10 mouse cellular contexts compared by ENCODE assay signal in genomic region chr16:34901611-34902293, GRCm38 (mm10).
DNase-seq lines count a peak whose midpoint lies in the region; ATAC-seq lines count a peak whose summit lies in the region.
"Had no signal": no experiment of that assay in that cellular context is flagged by ENCODE, and none has a peak within 500 bp of the region (broad histone marks: within the 10 kb centered on the region; RNA-seq: fewer than 3 reads in every experiment).

No protein-coding gene starts in this region.

- H3K9ac ChIP-seq in lung, embryonic 15.5 days: no peak overlapping the region
- peak overlapping the region; percentile 18; the same call in 1 of the 2 replicates for H3K9ac ChIP-seq in heart, embryonic 16.5 days (ENCODE audit: low read length)
- H3K9ac ChIP-seq in stomach, embryonic 15.5 days: no peak overlapping the region
- H3K9ac ChIP-seq: limb, embryonic 13.5 days; neural tube, embryonic 12.5 days had no signal

- intact Hi-C loops in heart, postnatal 25 days (cut with DNase I): loop anchor here (1.0 to 2.0 kb wide), 2 partner anchors 19 to 67 kb away; no protein-coding TSS in a partner anchor

- no peak overlapping the region for H3K4me3 ChIP-seq in lung, embryonic 15.5 days
- H3K4me3 ChIP-seq in heart, embryonic 16.5 days (ENCODE audit: low read length): no peak overlapping the region
- H3K4me3 ChIP-seq in stomach, embryonic 15.5 days (replicated peaks): no peak overlapping the region
- H3K4me3 ChIP-seq: limb, embryonic 13.5 days; neural tube, embryonic 12.5 days had no signal

- DNase-seq in heart, adult 18-20 months: peak; percentile 35 to 44
- no peak for DNase-seq in heart, postnatal 25 days (ENCODE audit: low spot score)
- DNase-seq in lung, adult 18-20 months: no peak
- DNase-seq in right cerebral cortex, adult 2 months (ENCODE audit: low spot score in 2 of 2): no peak

- no peak for ATAC-seq in lung, embryonic 15.5 days (ENCODE audit: borderline replicate concordance, extremely low read depth, low FRiP score, low TSS enrichment)
- ATAC-seq in heart, embryonic 16.5 days (replicated peaks; ENCODE audit: extremely low read depth, insufficient read depth, low FRiP score): peak; percentile 33
- ATAC-seq in stomach, embryonic 15.5 days (ENCODE audit: insufficient read depth, low FRiP score, low read depth): peak; percentile 57
- ATAC-seq: activated CD4-positive, CD25-positive, alpha-beta regulatory T cell, adult 4 months had no signal

- H3K36me3 ChIP-seq in lung, embryonic 15.5 days: no peaks in the 10 kb centered on the region
- H3K36me3 ChIP-seq in heart, embryonic 16.5 days (ENCODE audit: control insufficient read depth, insufficient read depth): no peaks in the 10 kb centered on the region
- H3K36me3 ChIP-seq in stomach, embryonic 15.5 days: no peaks in the 10 kb centered on the region
- H3K36me3 ChIP-seq: limb, embryonic 13.5 days; neural tube, embryonic 12.5 days had no signal

- no peak overlapping the region for H3K4me2 ChIP-seq in lung, embryonic 15.5 days
- no peak overlapping the region for H3K4me2 ChIP-seq in heart, embryonic 16.5 days (ENCODE audit: low read depth, low read length)
- no peak overlapping the region for H3K4me2 ChIP-seq in stomach, embryonic 15.5 days
- H3K4me2 ChIP-seq: limb, embryonic 13.5 days; neural tube, embryonic 12.5 days had no signal

- H3K27me3 ChIP-seq in lung, embryonic 15.5 days: no peaks in the 10 kb centered on the region
- H3K27me3 ChIP-seq in heart, embryonic 16.5 days (ENCODE audit: control insufficient read depth, insufficient read depth, low read length): no peaks in the 10 kb centered on the region; the same call in 1 of the 2 replicates
- no peaks in the 10 kb centered on the region for H3K27me3 ChIP-seq in stomach, embryonic 15.5 days (replicated peaks)
- H3K27me3 ChIP-seq: neural tube, embryonic 12.5 days had no signal

- 69% methylated on average over 7 of the region's 7 CpGs for WGBS in lung, embryonic 15.5 days
- 60% methylated on average over 7 of the region's 7 CpGs for WGBS in heart, embryonic 16.5 days
- 70% methylated on average over 7 of the region's 7 CpGs for WGBS in stomach, embryonic 15.5 days

- peaks cover 54% of the 10 kb centered on the region for H3K4me1 ChIP-seq in lung, embryonic 15.5 days
- peaks cover 20% of the 10 kb centered on the region for H3K4me1 ChIP-seq in heart, embryonic 16.5 days (ENCODE audit: control insufficient read depth, insufficient read depth, low read length)
- H3K4me1 ChIP-seq in stomach, embryonic 15.5 days: peaks cover 18% of the 10 kb centered on the region

- H3K9me3 ChIP-seq in lung, embryonic 15.5 days: no peaks in the 10 kb centered on the region
- no peaks in the 10 kb centered on the region for H3K9me3 ChIP-seq in heart, embryonic 16.5 days (replicated peaks; ENCODE audit: control insufficient read depth, low read length)
- H3K9me3 ChIP-seq in stomach, embryonic 15.5 days: no peaks in the 10 kb centered on the region
- H3K9me3 ChIP-seq: limb, embryonic 13.5 days; neural tube, embryonic 12.5 days had no signal

- peak overlapping the region; percentile 47 for H3K27ac ChIP-seq in lung, embryonic 15.5 days
- peak overlapping the region; percentile 67 for H3K27ac ChIP-seq in heart, embryonic 16.5 days (ENCODE audit: low read length)
- H3K27ac ChIP-seq in stomach, embryonic 15.5 days: peak overlapping the region; percentile 48; the same call in 1 of the 2 replicates
- H3K27ac ChIP-seq: limb, embryonic 13.5 days; neural tube, embryonic 12.5 days had no signal

Comparison
In these comparisons a context has a peak if more than half of its experiments do, and no peak if none do; other contexts are left out.
1. DNase-seq: peak in heart, adult 18-20 months (2 of 2); none in heart, postnatal 25 days (single experiment), lung, adult 18-20 months (0 of 2) and right cerebral cortex, adult 2 months (0 of 2).
2. Peak in every context shown above with its lines, with median percentiles within 50 percentile points of each other: H3K27ac ChIP-seq.